Mouse (Mus musculus): ENCODE data around the gene Zfp420.

Zfp420 gene

DNA sequence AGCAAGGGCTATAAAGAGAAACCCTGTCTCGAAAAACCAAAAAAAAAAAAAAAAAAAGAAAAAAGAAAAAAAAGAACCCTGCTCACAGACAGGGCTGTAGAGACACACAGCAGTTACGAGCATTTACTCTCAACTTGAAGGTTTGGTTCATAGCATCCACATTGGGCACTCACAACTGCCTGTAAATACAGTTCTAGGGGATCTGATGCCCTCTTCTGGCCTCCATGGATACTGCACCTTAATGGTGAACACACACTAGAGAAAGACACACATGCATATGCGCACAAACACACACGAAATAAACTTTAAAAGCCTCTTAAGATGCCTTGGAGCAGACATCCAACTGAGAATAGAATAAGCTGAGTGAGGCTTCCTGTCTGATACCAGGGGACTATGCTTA, 38.6 kb downstream of the Zfp420 start:
- no peak for DNase-seq (ENCODE audit: extremely low spot score, low read depth, low spot score)

DNA sequence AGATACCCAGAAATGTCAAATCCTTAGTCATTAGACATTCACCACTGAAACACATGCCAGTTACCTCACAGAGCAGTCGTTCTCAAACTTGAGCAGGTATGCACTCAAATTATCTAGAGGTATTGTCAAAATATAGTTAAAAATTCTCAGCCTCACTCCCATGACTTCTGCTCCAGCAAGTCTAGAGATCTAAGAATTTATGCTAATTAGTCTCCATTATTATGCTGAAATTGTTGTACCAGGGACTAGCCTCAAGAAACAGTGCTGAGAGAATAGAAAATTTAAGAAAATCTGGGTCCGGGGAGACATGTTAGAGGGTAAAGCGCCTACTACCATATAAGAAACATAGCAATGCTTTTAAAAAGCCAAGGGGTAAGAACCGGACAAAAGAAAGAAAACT, 44.3 kb downstream of the Zfp420 start:
- DNase-seq (ENCODE audit: extremely low spot score, low read depth, low spot score): no peak

DNA sequence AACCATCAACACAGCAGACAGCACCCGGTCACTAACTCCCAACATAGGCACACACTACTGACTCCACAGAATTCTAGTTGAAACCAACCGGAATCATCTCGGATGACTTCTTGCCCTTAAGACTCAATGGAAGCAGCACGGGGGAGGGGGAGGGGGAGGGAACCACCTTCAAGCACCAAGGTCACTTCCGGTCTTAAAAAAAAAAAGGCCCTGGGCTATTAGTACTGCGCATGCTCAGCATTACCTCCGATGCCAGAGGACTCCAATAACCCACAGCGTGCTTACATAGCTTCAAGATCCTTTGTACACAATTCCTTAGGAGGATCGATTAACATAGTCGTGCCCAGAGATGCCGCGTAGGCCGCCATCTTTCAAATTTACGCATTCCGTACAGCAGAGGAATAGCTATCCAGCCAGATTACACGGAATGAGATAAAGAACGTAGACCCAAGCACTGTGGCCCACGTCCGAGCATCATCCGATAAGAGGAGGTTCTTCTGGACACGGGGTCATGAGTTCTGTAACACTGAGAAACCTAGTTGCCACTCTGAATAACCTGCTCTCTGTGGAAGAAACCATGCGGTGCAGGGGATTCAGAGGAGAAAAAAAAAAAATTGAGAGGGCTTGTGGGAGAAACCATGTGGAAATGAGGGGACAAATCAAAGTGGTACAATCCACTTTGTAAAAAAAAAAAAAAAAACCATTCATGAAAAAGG, 46.3 kb downstream of the Zfp420 start, which contains the start of gene Zfp27:
TSS of gene Zfp27 (minus strand) at position 607 of the 716 bp plus-strand sequence.
- DNase-seq (ENCODE audit: extremely low spot score, low read depth, low spot score): peak; percentile 70

DNA sequence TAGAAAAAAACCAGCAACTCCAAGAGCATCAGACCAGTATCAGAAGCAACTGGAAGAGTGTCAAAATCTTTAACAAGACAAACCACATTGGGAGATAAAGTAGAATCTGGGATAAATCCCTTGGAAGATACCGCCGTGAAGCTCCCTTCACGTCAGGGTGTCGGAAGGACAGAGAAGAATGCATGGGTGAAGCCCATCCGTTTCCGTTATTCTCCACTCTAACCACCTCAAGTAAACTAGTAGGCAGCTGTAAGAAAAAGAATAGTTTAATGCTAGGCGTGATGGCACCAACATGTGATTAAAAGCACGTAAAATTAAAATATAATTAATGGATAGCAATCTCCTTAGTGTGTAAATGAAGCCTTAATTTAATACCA, 46.9 kb downstream of the Zfp420 start:
- no peak for DNase-seq (ENCODE audit: extremely low spot score, low read depth, low spot score)

DNA sequence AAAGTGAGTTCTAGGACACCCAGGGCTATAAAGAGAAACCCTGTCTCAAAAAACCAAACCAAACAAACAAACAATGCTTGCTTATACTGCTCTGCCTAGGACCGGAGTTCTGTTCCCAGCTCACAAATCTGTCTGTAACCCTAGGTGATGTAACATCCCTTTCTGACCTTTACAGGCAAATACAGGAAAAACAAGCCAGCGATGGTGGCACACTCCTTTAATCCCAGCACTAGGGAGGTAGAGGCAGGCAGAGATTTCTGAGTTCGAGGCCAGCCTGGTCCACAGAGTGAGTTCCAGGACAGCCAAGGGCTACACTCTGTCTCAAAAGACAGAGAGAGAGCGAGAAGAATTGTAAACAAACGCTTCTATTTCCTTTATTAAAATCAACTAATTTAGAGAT, 47.4 kb downstream of the Zfp420 start:
- DNase-seq (ENCODE audit: extremely low spot score, low read depth, low spot score): no peak

DNA sequence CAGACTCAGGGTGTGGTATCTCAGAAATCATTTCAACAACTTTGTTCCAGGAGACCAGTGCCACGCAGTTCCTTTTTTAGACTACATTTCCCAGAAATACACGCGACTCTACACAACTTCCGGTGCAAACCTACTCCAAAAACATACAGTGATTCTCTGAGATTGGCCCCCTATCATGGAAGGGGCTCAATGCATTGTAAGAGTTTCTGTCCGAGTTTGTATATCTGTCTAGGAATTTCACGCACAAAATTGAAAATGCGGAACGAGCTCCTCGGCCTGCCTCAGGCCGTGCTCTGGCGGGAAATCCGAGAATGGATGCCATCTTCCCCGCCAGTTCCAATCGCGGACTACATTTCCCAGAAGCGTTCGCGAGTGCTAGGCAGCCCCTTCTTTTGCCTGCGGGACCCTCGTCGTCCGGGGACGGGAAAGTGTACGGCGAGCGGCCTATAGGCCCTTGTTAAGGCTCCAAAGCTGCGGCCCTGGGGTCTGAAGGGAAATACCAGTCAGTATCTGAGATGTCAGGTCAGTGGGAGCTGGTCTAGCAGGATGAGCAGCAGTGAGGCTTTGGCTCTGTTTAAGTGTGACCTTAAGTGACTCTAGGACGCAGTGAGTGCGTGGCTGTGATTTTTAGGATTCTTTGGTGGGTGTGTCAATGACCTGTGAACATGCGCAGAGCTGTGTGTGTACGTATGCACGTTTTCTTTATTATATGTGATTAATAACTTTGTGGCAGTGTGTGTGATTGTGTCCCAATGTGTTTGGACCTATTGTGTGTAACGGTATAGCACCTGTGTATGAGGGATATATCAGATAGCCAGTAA, 48.6 kb downstream of the Zfp420 start, which contains the start of gene Zfp383:
TSS of gene Zfp383 (plus strand) at position 94 of the 821 bp plus-strand sequence.
- DNase-seq (ENCODE audit: extremely low spot score, low read depth, low spot score): peak; percentile 84

DNA sequence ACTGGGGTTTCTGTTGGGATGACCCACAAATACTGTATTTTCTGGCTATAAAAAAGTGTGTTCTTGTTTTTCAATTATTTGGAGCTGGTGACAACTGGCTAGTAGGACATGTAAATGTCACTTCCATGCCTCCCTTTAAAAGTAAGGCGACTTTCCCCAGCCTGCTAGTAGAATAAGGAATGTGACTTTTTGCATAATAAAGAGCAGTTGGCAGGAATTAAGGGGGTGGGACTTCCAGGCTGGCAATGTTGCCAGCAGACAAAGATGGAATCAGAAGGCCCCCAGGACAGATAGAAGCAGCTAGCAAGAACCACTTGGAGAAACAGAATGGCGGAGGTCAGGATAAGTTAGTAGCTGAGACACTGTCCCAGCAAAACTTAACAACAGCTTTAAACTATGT, 50.5 kb downstream of the Zfp420 start:
- no peak for DNase-seq (ENCODE audit: extremely low spot score, low read depth, low spot score)

DNA sequence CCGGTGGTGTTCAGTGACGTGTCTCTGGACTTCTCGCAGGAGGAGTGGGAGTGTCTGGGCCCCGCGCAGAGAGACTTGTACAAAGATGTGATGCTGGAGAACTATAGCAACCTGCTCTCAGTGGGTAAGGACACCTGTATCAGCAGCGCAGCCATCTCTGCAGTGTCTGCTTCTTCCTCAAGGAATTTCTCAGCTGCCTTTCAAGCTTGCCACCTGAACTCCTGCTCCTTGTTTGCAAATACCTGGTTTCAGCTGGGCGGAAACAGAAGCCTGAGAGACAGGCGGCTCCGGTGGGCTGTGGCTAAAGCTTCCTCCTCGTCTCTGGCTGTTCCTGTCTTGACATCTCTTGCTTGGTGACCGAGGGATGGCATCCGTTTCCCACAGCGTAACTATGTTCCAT, 52.4 kb downstream of the Zfp420 start:
- DNase-seq (ENCODE audit: extremely low spot score, low read depth, low spot score): no peak

DNA sequence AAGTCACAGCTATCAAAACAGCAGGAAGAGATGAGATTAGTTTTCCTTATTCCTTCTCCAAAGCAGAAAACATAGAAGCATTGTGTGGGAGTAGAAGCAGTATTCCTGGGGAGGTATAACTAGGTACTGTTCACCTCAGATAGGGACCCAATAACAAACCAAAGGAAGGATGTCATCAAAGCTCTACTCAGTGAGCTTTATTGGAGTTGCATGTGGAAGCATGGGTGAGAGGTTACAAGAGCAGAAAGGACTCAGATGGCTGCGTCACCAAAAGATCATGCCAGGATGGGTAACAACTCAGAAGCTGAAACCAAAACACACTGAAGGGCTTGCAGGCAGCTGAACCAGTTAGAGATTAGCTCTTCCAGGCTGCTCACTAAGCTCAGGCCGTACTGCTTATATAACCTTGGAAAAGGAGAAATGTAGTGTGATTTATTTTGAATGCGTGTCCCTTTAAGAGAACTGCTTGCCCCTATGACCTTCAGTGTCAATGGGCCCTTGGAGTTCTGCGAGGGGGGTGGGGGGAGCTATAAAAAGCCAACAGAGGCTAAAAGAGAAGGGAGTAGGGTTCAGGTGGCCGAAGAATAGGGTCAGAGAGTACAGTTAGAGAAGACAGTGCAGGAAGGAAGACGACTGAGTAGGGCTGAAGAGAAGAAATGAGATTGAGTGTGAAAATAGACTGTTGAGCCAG, 57.7 kb downstream of the Zfp420 start:
- no peak for DNase-seq (ENCODE audit: extremely low spot score, low read depth, low spot score)

DNA sequence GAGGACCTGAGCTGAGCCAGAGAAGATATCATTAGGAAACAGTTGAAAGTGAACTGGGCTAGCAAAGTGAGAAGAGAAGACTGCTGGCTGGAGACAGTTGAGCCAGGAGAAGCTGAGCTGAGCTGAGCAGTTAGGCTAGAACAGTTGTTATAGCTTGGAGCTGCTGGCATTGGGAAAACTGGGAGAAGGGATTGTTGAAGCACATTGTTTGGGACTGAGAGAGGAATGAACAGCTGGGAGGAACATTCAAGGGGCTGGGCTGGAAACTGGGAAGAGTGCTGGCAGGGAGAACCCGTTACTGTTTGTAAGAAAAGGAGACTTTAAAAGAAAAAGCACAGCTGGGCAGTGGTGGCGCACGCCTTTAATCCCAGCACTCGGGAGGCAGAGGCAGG, 58.3 kb downstream of the Zfp420 start:
- DNase-seq (ENCODE audit: extremely low spot score, low read depth, low spot score): no peak

DNA sequence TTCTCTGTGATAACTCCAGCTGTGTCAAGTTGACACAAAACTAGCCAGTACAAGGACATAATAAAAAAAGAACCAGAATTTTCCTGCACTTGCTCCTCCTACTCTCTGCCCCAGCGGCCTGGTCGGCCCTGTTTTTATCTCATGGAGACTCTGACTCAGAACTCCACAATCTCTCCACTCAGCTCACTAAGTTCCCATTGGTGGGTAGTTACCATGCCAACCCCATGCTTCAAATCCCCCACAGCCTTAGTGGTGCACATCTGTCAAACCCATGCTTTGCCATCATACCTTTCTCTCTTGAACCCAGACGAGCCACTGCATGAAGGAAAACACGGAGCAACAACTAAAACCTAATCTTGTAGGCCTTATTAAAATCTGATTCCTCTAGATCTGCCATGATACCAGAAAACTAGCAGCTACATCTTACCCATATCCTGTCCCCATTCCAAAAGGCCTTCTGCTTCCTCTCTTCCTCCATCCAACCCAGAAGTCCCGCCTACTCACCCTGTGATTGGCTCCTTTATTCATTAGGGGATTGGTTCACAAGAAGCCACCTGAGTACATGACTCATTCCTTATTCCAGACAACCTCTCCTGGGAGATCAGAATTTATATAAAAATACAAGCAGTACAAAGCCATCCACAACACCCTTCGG, 61.8 kb downstream of the Zfp420 start:
- DNase-seq (ENCODE audit: extremely low spot score, low read depth, low spot score): no peak

DNA sequence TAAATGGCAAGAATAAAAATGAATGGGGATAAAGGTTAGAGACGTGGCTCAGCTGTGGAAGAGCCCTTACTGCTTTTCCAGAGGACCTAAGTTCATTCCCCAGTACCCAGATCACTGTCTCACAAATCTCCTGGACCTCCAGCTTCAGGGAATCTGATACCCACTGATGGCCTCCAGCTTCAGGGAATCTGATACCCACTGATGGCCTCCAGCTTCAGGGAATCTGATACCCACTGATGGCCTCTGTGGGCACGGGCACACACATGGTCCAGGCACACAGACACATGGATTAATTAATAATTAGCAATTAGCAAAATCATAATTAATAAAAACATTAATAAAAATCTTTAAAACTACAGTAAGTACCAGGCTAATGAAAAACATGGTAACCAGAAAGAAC, 63.0 kb downstream of the Zfp420 start:
- no peak for DNase-seq (ENCODE audit: extremely low spot score, low read depth, low spot score)

Measured in hindlimb bud, embryonic 11.5 days (tissue).